Mouse (Mus musculus) left cerebral cortex, postnatal 25 days (tissue): ENCODE results near the gene Ssx2ip. TPM values are rescaled to one million over a fixed set of nuclear protein-coding genes. Genes with fewer than 3 reads are reported as not detected.

Experiments used
- DNase-seq, 2 experiments: peaks; one replicate each; pipeline ENCODE4 v3.0.0; 2022; ENCODE audit warnings: low spot score in 2 of 2, mixed read lengths in 1 of 2
- intact Hi-C: fragments of 180-260 bp; cut with DNase I; formaldehyde crosslinking; loops from one replicate; pipeline ENCODE4 v1.15.1; 2025
- microRNA-seq, 2 experiments: library from miRNA; unstranded; fragments of <30 nt; microRNA quantifications; one replicate each; pipeline ENCODE4 v1.2.0; 2022
- total RNA-seq, 2 experiments: library from RNA; stranded (reverse); gene quantifications; 2 replicates each; pipeline ENCODE4 v1.2.3; 2021

Gene Ssx2ip
- total RNA-seq, 2 experiments from 2014 or later = 97.0 to 97.3 TPM

GRCm38 (mm10) chr3:146472657-146473056 lies 68.2 kb downstream of the Ssx2ip start:
- no peak for DNase-seq
- intact Hi-C loops = no loop called here

DNA sequence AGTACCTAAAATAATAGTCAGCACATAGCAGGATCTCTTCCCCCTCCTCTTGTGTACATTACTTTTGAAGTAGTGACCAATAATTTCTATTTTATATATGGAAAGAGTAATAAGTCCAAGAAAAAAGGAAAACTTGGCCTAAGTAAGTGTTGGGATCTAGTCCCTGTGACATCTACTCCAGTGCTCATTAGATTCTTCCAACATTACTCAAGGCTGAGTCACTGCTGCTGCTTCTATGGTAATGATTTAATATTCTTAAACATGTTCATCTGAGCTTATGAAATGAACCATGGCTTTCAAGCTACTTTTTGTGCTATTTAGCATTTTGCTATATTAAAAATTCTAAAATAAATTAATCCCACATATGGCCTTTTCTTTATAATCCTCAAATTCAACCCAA lies 69.3 kb downstream of the Ssx2ip start:
- DNase-seq = no peak
- intact Hi-C loops = no loop called here

DNA sequence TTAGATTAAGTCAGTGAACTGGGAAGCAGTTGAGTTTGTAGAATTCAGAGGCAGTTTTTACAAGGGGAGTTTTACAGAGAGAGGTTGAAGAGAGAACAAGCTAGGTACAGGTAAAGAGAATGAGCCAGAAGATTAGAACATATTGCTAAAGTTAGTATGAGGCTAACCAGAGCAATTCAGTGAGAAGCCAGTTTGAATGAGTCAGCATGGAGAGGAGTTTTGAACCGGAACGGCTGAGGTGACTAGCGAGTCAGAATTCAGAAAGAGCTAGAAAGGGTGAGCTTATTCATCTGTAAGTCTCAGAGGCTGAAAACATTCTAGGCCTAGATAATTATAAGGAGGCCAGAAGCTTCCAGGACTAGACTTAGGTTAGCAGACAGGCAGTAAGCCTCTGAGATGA lies 70.0 kb downstream of the Ssx2ip start:
- intact Hi-C loops = no loop called here
- DNase-seq = no peak

DNA sequence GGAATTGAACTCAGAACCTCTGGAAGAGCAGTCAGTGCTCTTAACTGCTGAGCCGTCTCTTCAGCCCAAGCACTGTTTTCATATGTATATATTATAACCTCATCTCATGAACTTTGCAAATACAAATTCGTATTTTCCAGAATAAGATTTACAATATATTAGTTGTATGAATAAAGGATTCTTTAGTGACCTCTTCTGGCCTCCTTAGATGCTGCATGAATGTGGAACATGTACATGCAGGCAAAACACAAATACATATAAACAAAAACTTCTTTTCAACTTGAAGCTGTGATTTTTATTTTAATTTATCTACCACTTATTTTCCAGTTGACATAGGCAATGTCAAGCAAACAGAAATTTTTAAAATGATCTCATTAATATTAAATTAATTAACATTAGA lies 77.6 kb downstream of the Ssx2ip start:
- intact Hi-C loops = no loop called here
- DNase-seq = no peak

DNA sequence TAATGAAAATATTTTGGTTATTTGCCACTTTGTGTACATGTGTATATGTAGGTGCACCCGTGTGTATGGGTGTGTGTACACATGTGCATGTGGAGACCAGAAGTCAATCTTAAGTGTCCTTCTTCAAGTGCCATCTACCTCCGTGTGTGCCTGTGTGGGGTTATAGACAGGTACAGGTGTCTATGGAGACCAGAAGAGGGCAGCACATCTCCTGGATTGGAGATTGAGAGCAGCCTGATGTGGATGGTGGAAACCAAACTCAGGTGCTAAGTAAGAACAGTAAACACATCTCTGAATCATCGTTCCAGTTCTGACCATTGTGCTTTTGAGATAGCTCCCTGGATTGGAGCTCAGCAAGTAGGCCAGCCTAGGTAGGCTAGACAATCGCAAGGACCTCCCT lies 82.0 kb downstream of the Ssx2ip start:
- DNase-seq = no peak
- intact Hi-C loops = no loop called here

Small RNA genes within 50 kb of the gene (microRNA-seq; reads per million reads assigned to microRNA genes)
- gene Gm22901 = 0 reads per million in 2 experiments

Other genes starting within 250 kb of the Ssx2ip start
- 1 to 10 TPM in 1 of 2 experiments, under 1 TPM in 1; 0.48 to 1.1 TPM for gene Lpar3, start 183.7 kb upstream of the Ssx2ip start, total RNA-seq
- 1 to 10 TPM; 6.3 to 8.4 TPM for gene Ctbs, start 45.2 kb downstream of the Ssx2ip start, total RNA-seq
- 1 to 10 TPM; 4.0 to 6.7 TPM for gene Spata1, start 95.1 kb downstream of the Ssx2ip start, total RNA-seq
- gene Gng5, start 95.2 kb downstream of the Ssx2ip start, total RNA-seq = 10 to 100 TPM; 47.3 to 49.9 TPM
- gene Rpf1, start 116.8 kb downstream of the Ssx2ip start, total RNA-seq = 10 to 100 TPM; 15.7 to 18.5 TPM
- under 1 TPM; 0.39 to 0.80 TPM for gene Uox, start 165.8 kb downstream of the Ssx2ip start, total RNA-seq
- not detected for gene Dnase2b, start 211.0 kb downstream of the Ssx2ip start, total RNA-seq
- under 1 TPM in 1 of 2 experiments, not detected in 1; 0.37 TPM for gene 4930503B20Rik, start 246.7 kb downstream of the Ssx2ip start, total RNA-seq